Mouse (Mus musculus) heart, postnatal 0 days (tissue): ENCODE measurements around the gene Stard8.

Source experiments
- CTCF ChIP-seq: IDR thresholded peaks from 2 replicates; pipeline ENCODE4 v1.5.1; 2016; ENCODE audit warnings: antibody characterized with exemption, control low read depth, low read depth
- EP300 ChIP-seq: IDR thresholded peaks from 2 replicates; pipeline ENCODE4 v1.6.1; 2016; ENCODE audit warnings: antibody characterized with exemption, low read depth

DNA sequence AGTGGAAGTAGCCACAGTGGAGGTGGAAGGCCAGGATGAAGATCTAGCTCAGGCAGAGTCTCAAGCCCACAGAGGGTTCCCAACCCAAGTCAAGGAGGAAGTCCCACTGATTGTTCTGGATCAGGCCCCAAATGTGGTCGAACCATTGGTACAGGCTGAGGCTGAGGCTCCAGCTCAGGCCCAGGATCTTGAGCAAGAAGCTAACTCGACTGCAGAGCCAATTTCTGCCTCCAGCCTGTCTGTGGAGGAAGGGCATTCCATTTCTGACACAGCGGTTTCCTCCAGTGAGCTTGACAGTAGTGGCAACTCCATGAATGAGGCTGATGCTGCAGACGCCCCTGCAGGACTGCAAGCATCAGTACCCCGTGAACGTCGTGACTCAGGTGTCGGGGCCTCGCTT is 63.5 kb downstream of the Stard8 start:
- no peak for TF ChIP-seq EP300
- TF ChIP-seq CTCF = no peak
